Mouse (Mus musculus): ENCODE measurements around the gene Zcchc14.

DNA sequence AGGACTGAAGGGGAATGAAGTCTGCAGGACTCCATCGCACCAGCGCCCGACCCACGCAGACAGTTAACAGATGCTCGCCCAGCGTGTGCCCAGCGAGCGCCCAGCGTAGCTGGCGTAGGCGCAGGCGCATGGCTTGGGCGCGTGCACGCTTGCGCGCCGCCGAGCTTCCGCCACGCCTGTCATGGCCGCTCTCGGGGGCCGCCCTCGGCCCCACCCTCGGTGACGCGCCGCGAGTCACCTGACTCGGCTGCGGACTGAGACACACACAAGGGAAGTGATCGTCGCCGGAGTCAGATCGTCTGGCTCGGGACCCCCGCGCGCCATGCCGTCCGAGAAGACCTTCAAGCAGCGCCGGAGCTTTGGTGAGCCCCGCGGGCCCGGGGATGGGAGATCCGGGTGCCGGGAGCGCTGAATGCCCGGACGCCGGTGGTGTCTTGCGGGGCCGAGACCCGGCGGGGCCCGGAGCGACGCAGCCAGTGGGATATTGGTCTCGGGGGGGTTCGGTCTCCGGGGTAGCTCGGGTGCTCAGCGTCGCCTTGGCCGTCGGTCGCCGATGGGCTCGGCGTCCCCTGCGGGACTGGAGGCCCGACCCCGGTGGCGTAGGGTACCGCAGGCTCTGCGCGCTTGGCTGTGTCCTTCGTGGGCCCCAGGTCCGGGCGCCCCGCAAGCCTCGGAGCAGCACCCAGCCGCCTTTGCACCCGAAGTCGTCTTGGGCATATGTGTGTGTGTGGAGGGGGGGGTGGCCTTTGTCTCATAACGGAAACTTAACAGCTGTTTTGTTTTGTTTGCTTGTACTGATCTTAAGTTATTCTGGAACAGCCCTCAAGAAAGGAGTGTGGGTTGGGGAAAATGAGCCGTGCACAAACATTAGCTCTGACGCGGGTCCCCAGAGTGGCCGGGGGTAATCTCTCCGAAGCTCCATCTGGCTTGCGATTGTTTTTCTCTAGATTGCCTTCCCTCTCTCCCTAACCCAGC lies 62.2 kb downstream of the Zcchc14 start, which contains the start of gene Map1lc3b:
- TF ChIP-seq MXI1 (IDR thresholded peaks at IDR 0.05; ENCODE audit: low read depth, low read length) (peak; percentile 78), MYC (IDR thresholded peaks at IDR 0.05; ENCODE audit: low read depth, low read length) (peak; percentile 70; the same call in 1 of the 2 replicates), USF2 (conservative IDR thresholded peaks at IDR 0.05; ENCODE audit: low read depth, low read length) (peak; percentile 77), NELFE (IDR thresholded peaks at IDR 0.05; ENCODE audit: low read depth, low read length) (peak; percentile 49; the same call in 1 of the 2 replicates)

Measured in CH12.LX (cell line).